Mouse (Mus musculus) spleen, adult 2 months (tissue): ENCODE measurements around the gene Stom.

ENCODE experiments used
- CTCF ChIP-seq: fragments of 200-500 bp; IDR thresholded peaks from 2 replicates; pipeline ENCODE4 v1.5.1; 2011; ENCODE audit warnings: mild to moderate bottlenecking, inconsistent platforms; ENCODE audit not compliant: insufficient read depth, insufficient read length, insufficient replicate concordance; ENCODE audit errors: extremely low read depth
- POLR2A ChIP-seq: fragments of 200-500 bp; IDR thresholded peaks from 2 replicates; pipeline ENCODE4 v1.6.1; 2011; ENCODE audit warnings: low read depth, low read length, inconsistent platforms

GRCm38 (mm10) chr2:35314300-35314699 is 22.5 kb downstream of the Stom start:
- TF ChIP-seq POLR2A: no peak
- no peak for TF ChIP-seq CTCF
